Mouse (Mus musculus) lung, embryonic 15.5 days (tissue): ENCODE results near the gene Tagln. TPM values are rescaled to one million over a fixed set of nuclear protein-coding genes. Genes with fewer than 3 reads are reported as not detected.

Source experiments
- ATAC-seq: fragments of 200-750 bp; cut with Nextera tagmentation; 2 replicates; pipeline ENCODE4 v1.8.0; 2017; ENCODE audit warnings: moderate number of reproducible peaks, borderline replicate concordance; ENCODE audit not compliant: low FRiP score, low TSS enrichment; ENCODE audit errors: extremely low read depth
- H3K27ac ChIP-seq: fragments of 300-500 bp; sonication (generic); 2 replicates; pipeline ENCODE4 v1.5.1; 2015; ENCODE audit warnings: moderate library complexity, mild to moderate bottlenecking, inconsistent platforms
- H3K27me3 ChIP-seq: fragments of 300-500 bp; sonication (generic); 2 replicates; pipeline ENCODE4 v1.6.1; 2015; ENCODE audit warnings: inconsistent platforms
- H3K36me3 ChIP-seq: fragments of 300-500 bp; sonication (generic); 2 replicates; pipeline ENCODE4 v1.6.1; 2015; ENCODE audit warnings: inconsistent platforms
- H3K4me1 ChIP-seq: fragments of 300-500 bp; sonication (generic); 2 replicates; pipeline ENCODE4 v1.6.1; 2015; ENCODE audit warnings: inconsistent platforms
- H3K4me2 ChIP-seq: fragments of 300-500 bp; sonication (generic); 2 replicates; pipeline ENCODE4 v1.6.1; 2015; ENCODE audit warnings: inconsistent platforms, mild to moderate bottlenecking, moderate library complexity
- H3K4me3 ChIP-seq: fragments of 300-500 bp; sonication (generic); 2 replicates; pipeline ENCODE4 v1.5.1; 2015; ENCODE audit warnings: mild to moderate bottlenecking, inconsistent platforms
- H3K9ac ChIP-seq: fragments of 300-500 bp; sonication (generic); 2 replicates; pipeline ENCODE4 v1.6.1; 2015; ENCODE audit warnings: inconsistent platforms
- H3K9me3 ChIP-seq: fragments of 300-500 bp; sonication (generic); 2 replicates; pipeline ENCODE4 v1.6.1; 2016; ENCODE audit warnings: inconsistent platforms
- WGBS: fragments of 180-500 bp; shearing (Covaris S2); methylation state at CpG from one replicate; pipeline ENCODE4 v1.1.7; 2015; 5-methylcytosine and 5-hydroxymethylcytosine counted together
- polyA plus RNA-seq: library from polyadenylated mRNA; unstranded; fragments of >200 nt; fragmentation: Nextera tagmentation; extraction: Ambion mirVana; gene quantifications from 2 replicates; pipeline ENCODE4 v1.2.1, GENCODE M21; 2015

The Tagln gene
- polyA plus RNA-seq: 135 and 151 TPM in 2 replicates

GRCm38 (mm10) chr9:45935628-45936210, at the start of gene Tagln:
Tagln (minus strand) TSS chr9:45936058.
- Histone ChIP-seq H3K9me3 (no peaks in the 10 kb centered on the region), H3K27ac (peak within 1 kb of the TSS; percentile 66), H3K9ac (peak within 1 kb of the TSS; percentile 4; the same call in 1 of the 2 replicates), H3K27me3 (no peaks in the 10 kb centered on the region), H3K36me3 (peaks cover 14% of the 10 kb centered on the region; the same call in 1 of the 2 replicates), H3K4me2 (peak within 1 kb of the TSS; percentile 52), H3K4me1 (peaks cover 28% of the 10 kb centered on the region), H3K4me3 (peak within 1 kb of the TSS; percentile 28)
- peak; percentile 81 for ATAC-seq
- WGBS: 6% methylated on average over 21 of the region's 21 CpGs

GRCm38 (mm10) chr9:45985229-45985567, 49.3 kb upstream of the Tagln start:
- Histone ChIP-seq H3K9ac (peak overlapping the region; percentile 93), H3K27me3 (no peaks in the 10 kb centered on the region), H3K9me3 (no peaks in the 10 kb centered on the region), H3K36me3 (no peaks in the 10 kb centered on the region), H3K4me1 (peaks cover 25% of the 10 kb centered on the region), H3K4me2 (peak overlapping the region; percentile 78), H3K27ac (peak overlapping the region; percentile 92), H3K4me3 (peak overlapping the region; percentile 90)
- 0% methylated on average over 4 of the region's 4 CpGs for WGBS
- peak; percentile 71 for ATAC-seq

DNA sequence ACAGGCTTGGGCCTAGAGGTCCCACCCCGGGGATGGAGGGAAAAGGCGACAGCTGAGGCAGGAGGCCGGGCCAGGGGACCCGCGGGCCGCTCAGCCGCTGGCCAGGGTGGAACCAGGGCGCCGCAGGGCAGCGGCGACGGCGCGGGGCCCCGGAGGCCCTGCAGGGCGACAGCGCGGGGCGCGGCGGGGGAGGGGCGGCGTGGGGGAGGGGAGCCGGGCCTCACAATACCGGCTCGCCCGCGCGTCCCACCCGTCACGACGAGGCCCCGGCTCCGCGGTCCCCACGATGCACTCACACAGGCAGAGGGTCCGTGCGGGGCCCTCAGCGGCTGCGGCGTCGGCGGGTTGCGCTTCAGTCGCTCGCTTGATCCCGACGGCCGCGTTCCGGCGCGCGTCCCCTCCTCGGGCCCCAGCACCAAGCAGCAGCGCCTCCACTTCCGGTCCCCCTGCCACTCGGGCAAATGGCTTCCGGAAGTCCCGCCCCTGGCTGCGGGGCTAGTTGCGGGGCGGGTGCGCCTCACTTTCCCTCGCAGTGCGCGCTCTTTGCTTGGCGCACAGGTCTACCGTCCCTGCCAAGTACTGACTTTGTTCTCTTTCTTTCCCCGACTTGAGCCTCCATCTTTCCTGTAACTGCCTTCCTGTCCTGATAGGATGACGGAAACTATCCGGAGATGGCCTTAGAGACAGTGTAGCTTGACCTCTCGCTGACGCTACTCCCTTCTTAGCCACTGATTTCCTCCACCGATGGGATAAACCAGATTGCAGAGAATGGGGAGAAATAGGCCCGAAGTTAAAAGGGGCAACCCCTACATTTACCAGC, 48.8 kb upstream of the Tagln start:
- WGBS: under 1% methylated on average over 47 of the region's 76 CpGs
- peak overlapping the region; percentile 92 for H3K27ac ChIP-seq
- H3K4me2 ChIP-seq: peak overlapping the region; percentile 78
- ATAC-seq: peak; percentile 95
- peak overlapping the region; percentile 90 for H3K4me3 ChIP-seq
- H3K9me3 ChIP-seq: no peaks in the 10 kb centered on the region
- no peaks in the 10 kb centered on the region for H3K36me3 ChIP-seq
- H3K27me3 ChIP-seq: no peaks in the 10 kb centered on the region
- H3K9ac ChIP-seq: peak overlapping the region; percentile 93
- H3K4me1 ChIP-seq: peaks cover 25% of the 10 kb centered on the region

DNA sequence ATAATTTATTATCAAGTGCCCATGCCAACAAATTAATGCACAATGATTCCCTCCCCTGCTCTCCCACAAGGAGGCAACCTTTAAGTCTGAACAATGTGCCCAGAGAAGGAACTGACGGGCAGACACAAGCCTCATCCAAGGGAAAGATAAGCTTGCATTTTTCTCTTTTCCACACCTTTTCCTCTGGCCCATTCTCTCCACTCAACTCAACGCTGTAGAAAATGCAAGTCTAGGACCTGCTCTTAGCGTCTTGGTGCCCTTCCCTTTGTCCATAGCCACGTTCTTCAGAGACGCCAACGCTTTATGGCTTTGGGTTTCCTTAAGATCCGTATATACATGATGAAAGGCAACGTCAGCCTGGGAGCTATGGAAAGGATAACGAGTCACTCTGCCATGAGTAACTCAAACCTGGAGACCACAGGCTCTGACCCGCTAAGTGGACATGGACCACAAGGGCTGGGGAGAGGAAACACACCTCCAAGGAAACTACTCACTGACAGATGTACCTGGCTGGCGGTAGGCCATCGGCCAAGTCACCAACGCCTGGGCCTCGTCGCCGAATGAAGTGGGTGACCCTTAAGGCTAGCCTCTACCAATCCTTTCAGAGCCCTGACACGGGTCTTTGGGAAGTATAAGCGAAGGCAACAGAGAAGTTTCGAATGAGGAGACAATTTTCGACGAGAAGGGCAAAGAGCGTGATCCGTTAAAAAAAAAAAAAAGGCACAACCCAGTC, 48.0 kb upstream of the Tagln start:
- Histone ChIP-seq H3K4me2 (peak overlapping the region; percentile 78), H3K27me3 (no peaks in the 10 kb centered on the region), H3K9ac (peak overlapping the region; percentile 93), H3K27ac (peak overlapping the region; percentile 92), H3K9me3 (no peaks in the 10 kb centered on the region), H3K4me3 (peak overlapping the region; percentile 90), H3K36me3 (no peaks in the 10 kb centered on the region), H3K4me1 (peaks cover 25% of the 10 kb centered on the region)
- no peak for ATAC-seq
- under 1% methylated on average over 23 of the region's 23 CpGs for WGBS

DNA sequence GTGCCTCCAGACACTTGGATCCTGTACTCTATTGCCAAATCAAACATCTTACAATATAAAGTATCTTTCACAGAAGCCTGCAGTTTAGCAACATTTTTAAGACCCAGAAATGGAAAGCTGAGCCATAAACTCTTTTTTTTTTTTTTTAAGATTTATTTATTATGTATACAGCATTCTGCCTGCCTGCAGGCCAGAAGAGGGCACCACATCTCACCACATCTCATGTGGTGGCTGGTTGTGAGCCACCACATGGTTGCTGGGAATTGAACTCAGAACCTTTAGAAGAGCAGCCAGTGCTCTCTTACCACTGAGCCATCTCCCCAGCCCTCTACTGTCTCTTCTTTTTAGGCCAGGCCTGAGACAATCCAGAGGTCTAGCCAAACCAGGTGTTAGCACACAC, 45.5 kb upstream of the Tagln start:
- ATAC-seq: no peak
- Histone ChIP-seq H3K9ac (no peak overlapping the region), H3K4me1 (peaks cover 25% of the 10 kb centered on the region), H3K27me3 (no peaks in the 10 kb centered on the region), H3K36me3 (peaks cover 8% of the 10 kb centered on the region; the same call in 1 of the 2 replicates), H3K4me3 (no peak overlapping the region), H3K27ac (no peak overlapping the region), H3K9me3 (no peaks in the 10 kb centered on the region), H3K4me2 (no peak overlapping the region)

- peaks cover 25% of the 10 kb centered on the region for H3K4me1 ChIP-seq
These were observed 44.8 kb upstream of the Tagln start for GRCm38 (mm10) chr9:45980611-45981010.

GRCm38 (mm10) chr9:45979778-45980177, 43.9 kb upstream of the Tagln start:
- no peak overlapping the region for H3K27ac ChIP-seq
- 86% methylated on average over 2 of the region's 2 CpGs for WGBS
- H3K4me2 ChIP-seq: no peak overlapping the region
- H3K9me3 ChIP-seq: no peaks in the 10 kb centered on the region
- H3K27me3 ChIP-seq: no peaks in the 10 kb centered on the region
- peaks cover 20% of the 10 kb centered on the region for H3K36me3 ChIP-seq
- no peak overlapping the region for H3K9ac ChIP-seq
- no peak overlapping the region for H3K4me3 ChIP-seq
- ATAC-seq: no peak
- peaks cover 21% of the 10 kb centered on the region for H3K4me1 ChIP-seq

More at GRCm38 (mm10) chr9:45980611-45981010, 44.8 kb upstream of the Tagln start:
- H3K27me3 ChIP-seq: no peaks in the 10 kb centered on the region
- no peak overlapping the region for H3K4me3 ChIP-seq
- no peaks in the 10 kb centered on the region for H3K9me3 ChIP-seq
- H3K36me3 ChIP-seq: peaks cover 13% of the 10 kb centered on the region
- no peak for ATAC-seq
- H3K27ac ChIP-seq: no peak overlapping the region
- WGBS: 89% methylated on average over 1 of the region's 1 CpGs
- no peak overlapping the region for H3K4me2 ChIP-seq
- no peak overlapping the region for H3K9ac ChIP-seq

DNA sequence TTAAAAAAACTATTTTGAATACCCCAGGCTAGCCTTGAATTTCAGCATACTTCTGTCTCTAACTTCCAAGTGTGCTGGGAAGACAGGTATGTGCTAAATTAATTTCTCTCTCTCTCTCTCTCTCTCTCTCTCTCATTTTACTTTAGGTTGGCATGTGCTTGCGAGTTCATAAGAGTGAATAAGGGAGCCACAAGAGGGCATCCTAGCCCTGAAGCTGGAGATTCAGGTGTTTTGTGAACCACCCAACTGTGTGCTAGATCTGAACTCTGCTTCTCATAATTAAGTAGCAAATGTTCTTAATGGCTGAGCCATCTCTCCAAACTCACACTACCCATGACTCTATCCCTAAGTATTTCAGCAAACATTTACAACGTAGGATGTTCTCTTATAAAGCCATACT, 41.0 kb upstream of the Tagln start:
- peaks cover 46% of the 10 kb centered on the region for H3K36me3 ChIP-seq
- WGBS: 73% methylated on average over 2 of the region's 2 CpGs
- H3K9ac ChIP-seq: no peak overlapping the region
- no peak overlapping the region for H3K4me3 ChIP-seq
- H3K27me3 ChIP-seq: no peaks in the 10 kb centered on the region
- H3K9me3 ChIP-seq: no peaks in the 10 kb centered on the region
- no peak for ATAC-seq
- peaks cover 5% of the 10 kb centered on the region; the same call in 1 of the 2 replicates for H3K4me1 ChIP-seq
- no peak overlapping the region for H3K4me2 ChIP-seq
- H3K27ac ChIP-seq: no peak overlapping the region

DNA sequence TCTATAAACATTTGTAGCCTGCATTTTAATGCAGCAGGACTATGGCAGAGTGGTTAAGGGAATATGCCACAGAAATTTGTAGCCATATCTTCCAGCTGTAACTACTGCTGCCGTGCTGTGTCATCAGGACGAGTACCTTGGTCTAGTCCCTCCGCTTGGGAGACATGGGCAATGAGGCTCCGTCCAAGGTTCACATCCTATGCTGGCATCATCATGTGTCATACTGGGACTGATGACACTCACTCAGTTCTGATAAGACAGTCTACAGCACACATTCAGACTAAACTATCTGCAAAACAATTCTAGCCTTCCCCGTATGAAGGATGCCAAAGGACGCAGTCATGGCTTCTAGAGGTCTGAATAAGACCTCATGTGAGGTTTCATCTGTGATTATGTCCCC, 27.7 kb upstream of the Tagln start:
- Histone ChIP-seq H3K27ac (no peak overlapping the region), H3K4me2 (no peak overlapping the region), H3K9ac (no peak overlapping the region), H3K9me3 (no peaks in the 10 kb centered on the region), H3K36me3 (peaks cover 52% of the 10 kb centered on the region), H3K27me3 (no peaks in the 10 kb centered on the region), H3K4me3 (no peak overlapping the region), H3K4me1 (0 out of 2 replicates have a peak, but pooled peaks cover 3% of the 10 kb centered on the region)
- no peak for ATAC-seq
- WGBS: 82% methylated on average over 6 of the region's 6 CpGs

GRCm38 (mm10) chr9:45961855-45962254, 26.0 kb upstream of the Tagln start:
- Histone ChIP-seq H3K9me3 (no peaks in the 10 kb centered on the region), H3K9ac (no peak overlapping the region), H3K4me3 (no peak overlapping the region), H3K27ac (no peak overlapping the region), H3K4me1 (peaks cover 8% of the 10 kb centered on the region; the same call in 1 of the 2 replicates), H3K27me3 (no peaks in the 10 kb centered on the region), H3K36me3 (peaks cover 38% of the 10 kb centered on the region), H3K4me2 (no peak overlapping the region)
- WGBS: 72% methylated on average over 2 of the region's 2 CpGs
- no peak for ATAC-seq

GRCm38 (mm10) chr9:45959661-45960060, 23.8 kb upstream of the Tagln start:
- no peak for ATAC-seq
- WGBS: 75% methylated on average over 7 of the region's 7 CpGs
- Histone ChIP-seq H3K4me2 (no peak overlapping the region), H3K9me3 (no peaks in the 10 kb centered on the region), H3K9ac (no peak overlapping the region), H3K36me3 (peaks cover 18% of the 10 kb centered on the region), H3K27me3 (no peaks in the 10 kb centered on the region), H3K4me1 (peaks cover 19% of the 10 kb centered on the region), H3K27ac (no peak overlapping the region), H3K4me3 (no peak overlapping the region)

- H3K36me3 ChIP-seq: peaks cover 11% of the 10 kb centered on the region
- ATAC-seq: no peak
- no peaks in the 10 kb centered on the region for H3K9me3 ChIP-seq
- H3K27me3 ChIP-seq: no peaks in the 10 kb centered on the region
- H3K9ac ChIP-seq: no peak overlapping the region
- no peak overlapping the region for H3K27ac ChIP-seq
- no peak overlapping the region for H3K4me3 ChIP-seq
- H3K4me2 ChIP-seq: no peak overlapping the region
- 58% methylated on average over 4 of the region's 4 CpGs for WGBS
- H3K4me1 ChIP-seq: peaks cover 24% of the 10 kb centered on the region
These were observed 23.0 kb upstream of the Tagln start for GRCm38 (mm10) chr9:45958851-45959250.
